Mouse (Mus musculus) frontal cortex, postnatal 14 days (tissue): ENCODE results near the gene Pih1d1.
"Not testable (repeated sequence)": the region's sequence is repeated elsewhere in the genome, so short reads cannot be mapped to it uniquely, and the experiment has no call there.

ENCODE experiments used
- DNase-seq, 2 experiments: peaks; one replicate each; pipeline ENCODE4 v3.0.0; 2022; ENCODE audit warnings: low spot score in 2 of 2

Pih1d1 gene

DNA sequence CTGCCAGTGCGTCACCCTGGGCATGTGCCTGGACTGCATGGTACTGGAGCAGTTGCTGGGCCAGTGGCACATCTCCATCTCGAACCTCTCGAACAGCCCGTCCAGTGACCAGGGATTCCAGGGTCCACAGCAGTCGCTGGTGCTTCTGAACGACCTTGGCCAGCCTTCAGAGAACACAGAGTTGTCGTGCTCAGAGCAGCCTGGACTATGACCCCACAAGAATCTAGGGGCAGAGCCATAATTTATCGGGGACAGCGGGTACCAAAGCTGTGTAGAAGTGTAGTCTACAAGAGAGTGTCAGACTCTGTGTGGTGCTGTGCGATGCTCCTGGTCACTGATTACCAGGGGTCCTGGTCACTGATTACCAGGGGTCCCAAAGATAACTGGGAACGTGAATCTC lies 6.2 kb upstream of the Pih1d1 start:
- DNase-seq = no peak

- DNase-seq = no peak
Measured at GRCm38 (mm10) chr7:45148534-45149098, 5.5 kb upstream of the Pih1d1 start.

GRCm38 (mm10) chr7:45149545-45149944 lies 4.6 kb upstream of the Pih1d1 start:
- DNase-seq = no peak

DNA sequence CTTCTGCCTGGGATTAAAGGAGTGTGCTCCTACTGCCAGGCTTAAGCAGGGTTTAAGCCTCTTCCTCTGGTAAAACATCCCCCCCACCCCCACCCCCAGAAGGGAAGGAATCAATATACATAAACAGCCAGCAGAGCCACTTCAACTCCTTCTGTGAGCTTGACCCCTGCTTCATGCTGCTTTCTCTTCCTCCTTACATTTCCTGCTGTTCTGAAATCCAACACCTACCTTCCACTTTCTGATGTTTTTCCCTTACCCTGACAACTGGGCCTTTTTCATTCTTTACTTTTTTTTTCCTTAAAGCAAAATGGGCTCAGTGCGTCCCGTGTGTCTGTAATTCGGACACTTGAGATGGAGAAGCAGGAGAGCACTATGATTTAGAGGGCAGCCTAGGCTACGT lies 3.8 kb upstream of the Pih1d1 start:
- DNase-seq = no peak

DNA sequence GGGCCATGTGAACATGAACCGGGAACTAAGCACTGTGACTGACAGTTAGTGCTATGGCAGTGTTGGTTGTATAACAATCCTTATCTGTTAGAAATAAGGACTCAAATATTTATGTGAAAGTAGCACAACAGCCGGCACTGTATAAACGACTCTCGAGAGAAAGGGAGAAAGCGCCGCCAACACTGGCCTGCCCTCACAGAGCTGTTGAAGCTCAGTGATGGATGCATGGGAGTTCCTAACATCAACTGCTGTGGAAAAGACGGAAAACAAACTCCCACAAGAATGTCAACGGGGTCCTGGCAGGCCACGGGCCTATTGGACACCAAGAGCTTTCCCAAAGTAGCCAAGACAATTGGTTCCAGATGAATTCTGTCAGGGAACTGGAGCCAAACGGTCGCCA lies 2.8 kb upstream of the Pih1d1 start:
- DNase-seq = no peak

DNA sequence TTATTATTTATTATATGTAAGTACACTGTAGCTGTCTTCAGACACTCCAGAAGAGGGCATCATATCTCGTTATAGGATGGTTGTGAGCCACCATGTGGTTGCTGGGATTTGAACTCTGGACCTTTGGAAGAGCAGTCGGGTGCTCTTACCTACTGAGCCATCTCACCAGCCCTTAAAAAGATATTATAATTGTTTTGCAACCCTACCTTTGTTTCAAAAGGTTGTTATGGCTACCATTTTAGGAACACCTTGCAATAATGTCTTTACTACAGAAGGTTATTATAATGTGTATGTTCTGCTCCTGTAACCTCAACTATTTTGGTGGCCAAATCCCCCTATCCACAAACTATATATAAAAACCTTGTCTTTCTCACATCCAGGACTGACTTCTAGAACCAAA lies 1.1 kb upstream of the Pih1d1 start:
- DNase-seq = not testable (repeated sequence)

DNA sequence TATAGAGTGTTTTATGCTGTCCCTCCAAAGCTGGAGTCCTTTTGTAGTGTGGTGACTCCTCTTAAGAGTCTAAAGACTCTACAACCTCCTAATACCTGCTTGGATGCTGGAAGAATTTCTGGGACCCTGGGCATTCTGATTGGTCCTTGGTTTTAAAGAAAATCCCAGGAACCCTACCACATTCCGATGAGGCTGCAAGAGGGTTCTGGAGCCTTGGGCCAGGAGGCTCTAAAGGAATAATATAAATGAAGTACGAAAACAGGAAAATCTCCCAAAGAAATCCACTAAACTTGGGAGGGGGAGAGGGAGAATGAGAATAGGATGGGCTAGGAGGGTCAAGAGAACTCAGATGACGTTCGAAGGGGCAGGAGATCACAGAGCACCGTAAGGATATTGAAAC lies 517 bp upstream of the Pih1d1 start:
- DNase-seq = no peak

- DNase-seq = no peak
Measured at GRCm38 (mm10) chr7:45154993-45155514, 951 bp downstream of the Pih1d1 start.

- no peak for DNase-seq
Measured at GRCm38 (mm10) chr7:45155590-45155989, 1.5 kb downstream of the Pih1d1 start.

- no peak for DNase-seq
Measured at GRCm38 (mm10) chr7:45156206-45156605, 2.1 kb downstream of the Pih1d1 start.

DNA sequence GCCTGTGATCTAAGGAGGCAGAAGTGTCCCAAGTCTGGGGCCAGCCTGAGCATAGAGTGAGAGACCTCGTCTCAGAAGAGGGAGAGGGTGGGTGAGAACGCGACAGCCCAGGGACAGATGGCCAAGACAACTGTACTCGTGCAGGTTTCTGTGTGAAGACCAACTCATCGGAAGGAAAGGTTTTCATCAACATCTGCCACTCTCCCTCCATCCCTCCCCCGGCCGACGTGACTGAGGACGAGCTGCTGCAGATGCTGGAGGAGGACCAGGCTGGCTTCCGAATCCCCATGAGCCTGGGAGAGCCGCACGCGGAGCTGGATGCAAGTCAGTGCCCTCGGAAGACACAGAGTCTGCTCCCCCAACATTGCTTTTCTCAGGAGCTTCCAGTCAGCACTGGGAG lies 3.4 kb downstream of the Pih1d1 start:
- DNase-seq = no peak

DNA sequence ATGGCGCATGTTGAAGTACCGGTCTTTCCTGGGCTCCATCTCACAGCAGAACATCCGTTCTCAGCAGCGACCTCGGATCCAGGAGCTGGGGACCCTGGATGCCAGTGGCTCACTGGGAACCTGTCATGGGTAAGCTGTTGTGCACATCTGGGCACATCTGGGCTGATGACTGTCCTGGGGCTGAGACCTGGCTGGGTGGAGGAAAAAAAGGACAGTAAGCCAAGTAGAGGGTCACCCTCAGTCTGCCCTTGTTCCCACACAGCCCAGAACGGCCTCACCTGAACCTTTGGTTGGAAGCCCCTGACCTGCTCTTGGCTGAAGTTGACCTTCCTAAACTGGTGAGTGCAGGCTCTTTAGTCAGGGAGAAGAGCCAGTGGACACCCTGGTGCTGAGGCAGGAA lies 4.9 kb downstream of the Pih1d1 start:
- no peak for DNase-seq

GRCm38 (mm10) chr7:45160316-45160800 lies 6.3 kb downstream of the Pih1d1 start:
- DNase-seq = no peak

DNA sequence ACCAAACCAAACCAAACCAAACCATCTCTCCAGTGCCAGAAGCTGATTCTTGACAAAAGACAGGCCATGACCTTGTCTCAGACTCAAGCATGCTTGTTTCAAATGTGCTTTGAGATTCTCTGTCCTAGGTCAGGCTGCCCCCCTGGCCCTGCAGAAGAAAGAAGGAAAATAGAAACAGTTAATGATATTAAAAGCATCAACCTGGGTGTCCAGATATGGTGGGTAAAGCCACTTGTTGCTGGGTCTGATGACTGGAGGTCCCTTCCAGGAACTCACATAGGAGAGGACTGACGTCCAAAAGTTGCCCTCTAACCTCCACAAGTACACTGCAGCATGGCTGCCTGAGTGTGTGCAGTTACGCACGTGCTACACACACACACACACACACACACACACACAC lies 6.8 kb downstream of the Pih1d1 start:
- no peak for DNase-seq

DNA sequence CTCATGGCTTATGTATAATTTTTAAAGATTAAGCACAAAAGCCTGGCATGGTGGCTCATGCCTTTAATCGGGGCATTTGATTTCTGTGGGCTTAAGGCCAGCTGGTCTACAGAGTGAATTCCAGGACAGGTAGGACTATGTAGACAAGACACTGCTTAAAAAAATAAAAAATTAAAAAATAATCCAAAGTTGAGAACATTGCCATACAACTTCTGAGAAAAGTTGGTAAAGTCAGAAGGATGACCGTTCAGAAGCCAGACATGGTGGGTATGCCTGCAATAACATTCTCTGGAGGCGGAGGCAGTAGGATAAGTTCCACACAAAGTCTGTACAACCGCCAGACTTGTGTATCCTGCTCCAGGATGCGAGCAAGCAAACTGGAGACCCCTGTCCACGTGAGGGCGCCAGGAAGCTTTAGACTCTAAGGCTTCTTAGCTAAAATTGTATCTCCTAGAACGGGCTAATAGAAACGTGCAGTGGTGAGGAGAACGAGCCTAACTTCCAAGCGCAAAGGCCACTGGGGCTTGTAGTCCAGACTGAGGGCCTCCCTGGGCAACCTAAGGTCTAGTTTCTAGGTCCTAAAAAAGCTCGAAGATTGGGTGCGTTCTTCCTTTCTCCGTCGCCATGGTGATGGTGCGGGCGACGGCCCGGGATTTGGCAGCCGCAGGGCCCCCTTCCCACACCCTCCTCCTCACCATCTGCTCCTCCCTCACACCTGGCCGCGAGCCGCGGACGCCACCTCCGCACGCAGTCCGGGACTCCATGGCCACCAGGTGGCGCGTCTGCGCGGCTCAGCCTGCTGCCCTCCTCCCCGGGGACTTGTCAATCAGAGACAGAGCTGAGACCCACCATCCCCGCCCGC lies 7.7 kb downstream of the Pih1d1 start:
- DNase-seq = peak; percentile 89 to 90

- DNase-seq = no peak
Measured at GRCm38 (mm10) chr7:45162551-45162950, 8.4 kb downstream of the Pih1d1 start.

GRCm38 (mm10) chr7:45162996-45163615 lies 9.0 kb downstream of the Pih1d1 start:
- no peak for DNase-seq

DNA sequence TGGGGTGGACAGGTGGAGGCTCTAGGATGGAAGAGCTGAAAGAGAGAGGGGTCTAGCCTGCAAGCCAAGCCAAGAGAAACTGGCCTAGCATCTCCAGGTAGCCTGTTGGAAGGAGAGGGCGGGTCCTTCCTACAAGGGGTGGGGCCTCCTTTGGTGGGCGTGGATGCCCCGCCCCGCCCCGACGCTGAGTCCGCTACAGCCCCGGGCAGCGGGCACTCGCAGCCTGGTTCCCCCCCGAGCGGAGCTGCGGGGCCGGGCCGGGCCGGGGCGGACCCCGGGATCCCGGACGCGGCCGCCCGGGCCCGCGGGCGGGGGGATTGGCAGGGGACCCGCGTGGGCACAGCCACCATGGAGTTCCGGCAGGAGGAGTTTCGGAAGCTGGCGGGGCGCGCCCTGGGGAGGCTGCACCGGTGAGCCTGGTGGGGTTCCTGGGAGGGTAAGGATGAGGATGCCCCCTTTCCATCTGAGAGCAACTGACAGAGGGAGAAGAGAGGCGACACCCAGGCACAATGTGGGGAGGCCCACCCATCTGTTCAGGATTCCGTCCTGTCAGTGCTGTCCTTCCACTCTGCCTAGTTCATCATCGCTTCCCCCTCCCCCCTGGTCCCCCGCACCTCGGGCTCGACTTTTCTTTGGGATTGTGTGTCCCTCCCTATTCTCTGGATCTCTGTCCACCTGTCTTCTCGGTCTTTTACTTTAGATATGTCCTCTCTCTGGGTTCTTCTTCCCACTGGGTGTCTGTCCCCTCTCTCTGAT lies 9.8 kb downstream of the Pih1d1 start, which contains the start of gene Slc17a7:
TSS of gene Slc17a7 (plus strand) at position 215 of the 756 bp plus-strand sequence.
- no peak for DNase-seq

DNA sequence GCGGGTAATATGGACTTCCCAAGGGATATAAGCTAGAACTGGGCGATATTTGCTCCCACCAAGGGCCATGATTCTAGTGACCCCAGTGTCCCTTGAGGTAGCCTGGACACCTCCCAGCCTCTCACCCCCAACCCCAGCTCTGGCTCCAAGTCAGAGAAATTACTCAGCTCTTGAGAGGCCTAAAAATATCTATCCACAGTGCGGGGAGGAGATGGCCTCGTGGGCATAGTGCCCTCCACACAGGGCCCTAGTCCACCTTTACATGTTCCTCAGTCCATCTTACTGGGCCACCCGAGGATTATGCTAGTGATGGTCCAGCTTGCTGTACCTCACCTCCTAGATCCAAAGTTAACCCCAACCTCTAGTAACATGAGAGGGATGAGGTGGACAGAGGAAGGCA lies 10.7 kb downstream of the Pih1d1 start:
- DNase-seq = no peak

- DNase-seq = no peak
Measured at GRCm38 (mm10) chr7:45165701-45166100, 11.6 kb downstream of the Pih1d1 start.

- DNase-seq = no peak
Measured at GRCm38 (mm10) chr7:45166950-45167401, 12.9 kb downstream of the Pih1d1 start.
